Mouse (Mus musculus): ENCODE results near the gene Dennd4b.

DNA sequence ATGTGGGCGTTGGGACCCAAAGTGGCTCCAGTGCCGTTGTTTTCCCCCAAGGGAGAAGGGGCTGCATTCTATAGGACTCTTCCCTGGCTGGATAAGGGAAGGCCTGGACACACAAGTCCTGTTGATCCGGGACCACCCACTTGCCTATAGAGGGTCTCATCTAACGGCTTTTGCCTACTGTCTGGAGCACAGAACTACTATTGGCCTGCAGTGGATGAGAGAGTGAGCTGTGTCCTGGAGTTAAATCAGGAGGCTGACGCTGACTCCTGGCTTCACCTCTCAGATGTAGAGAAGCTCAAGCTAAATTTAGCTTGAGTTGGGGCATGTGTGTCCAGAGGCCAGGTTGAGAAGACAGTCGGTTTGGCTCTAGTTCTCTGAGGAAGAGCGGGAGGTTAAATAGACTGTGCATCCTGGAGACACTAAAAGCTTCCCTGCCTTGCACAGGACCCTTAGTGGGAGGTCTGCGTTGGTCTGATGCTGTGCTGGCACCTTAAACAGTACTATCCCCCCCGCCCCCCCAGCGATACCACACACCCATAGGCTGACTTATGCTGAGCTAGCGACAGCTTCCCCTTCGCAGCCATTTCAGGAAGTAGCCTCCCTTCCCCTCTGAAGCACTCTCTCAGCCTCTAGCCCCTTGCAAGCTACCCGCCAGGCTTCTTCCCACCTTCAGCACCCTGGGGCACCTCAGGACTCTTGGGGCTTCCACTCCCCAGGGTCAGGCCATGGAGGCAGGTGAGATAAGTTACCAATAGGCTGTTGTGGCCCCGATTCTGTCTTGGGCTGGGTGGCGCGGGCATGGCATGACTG, 1.2 kb downstream of the Dennd4b start:
- TF ChIP-seq CTCF (conservative IDR thresholded peaks at IDR 0.05; ENCODE audit: insufficient read depth, insufficient read length, low read depth, low read length) (no peak), POLR2A (IDR thresholded peaks at IDR 0.05; ENCODE audit: low read depth, low read length) (no peak)
